Mouse (Mus musculus) spleen, postnatal 10 days (tissue): Measurements from ENCODE around the gene 6820408C15Rik.
"Not testable (repeated sequence)": the region's sequence is repeated elsewhere in the genome, so short reads cannot be mapped to it uniquely, and the experiment has no call there.

Experiments
- DNase-seq, 2 experiments: peaks; one replicate each; pipeline ENCODE4 v3.0.0; 2021 to 2022; ENCODE audit warnings: low spot score in 2 of 2

6820408C15Rik gene

DNA sequence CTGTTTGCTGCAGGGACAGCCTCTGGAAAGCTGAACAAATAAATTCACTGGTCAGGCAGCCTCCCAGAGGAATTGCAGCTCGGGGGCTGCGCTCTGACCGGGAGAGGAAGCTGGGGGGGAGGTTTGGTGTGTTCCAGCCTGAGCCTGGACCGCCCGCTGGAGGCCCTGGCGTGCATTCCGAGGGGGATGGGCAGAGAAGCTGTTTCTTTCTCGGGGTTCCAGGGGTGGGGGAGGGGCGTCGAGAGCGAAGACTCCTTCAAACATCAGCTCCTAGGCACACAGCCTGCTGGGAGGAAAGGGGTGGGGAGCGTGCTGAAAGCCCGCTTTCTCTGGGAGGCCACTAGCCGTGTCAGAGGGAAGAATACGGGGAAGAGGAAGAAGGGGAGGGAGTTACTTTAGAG, 4.4 kb upstream of the 6820408C15Rik start:
- peak in 1 of 2 experiments; percentile 60 for DNase-seq

DNA sequence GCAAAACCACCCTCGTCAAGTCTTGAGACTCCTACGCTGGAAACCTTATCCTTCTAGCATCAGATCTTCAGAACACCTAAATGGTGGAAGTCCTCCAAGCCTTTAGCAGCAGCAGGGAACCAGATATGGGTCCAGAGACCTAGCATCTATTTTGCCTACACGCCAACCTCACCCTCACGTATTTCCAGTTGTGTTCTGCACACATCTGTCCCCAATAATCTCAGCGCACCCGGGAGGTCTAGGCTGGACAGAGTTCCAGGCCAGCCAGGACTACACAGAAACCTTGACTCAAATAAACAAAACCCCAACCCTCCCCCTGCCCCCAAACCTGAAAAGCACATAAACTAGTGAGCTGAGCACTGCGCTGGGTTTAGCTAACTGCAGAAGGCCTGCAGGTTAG, 3.9 kb upstream of the 6820408C15Rik start:
- DNase-seq: no peak

DNA sequence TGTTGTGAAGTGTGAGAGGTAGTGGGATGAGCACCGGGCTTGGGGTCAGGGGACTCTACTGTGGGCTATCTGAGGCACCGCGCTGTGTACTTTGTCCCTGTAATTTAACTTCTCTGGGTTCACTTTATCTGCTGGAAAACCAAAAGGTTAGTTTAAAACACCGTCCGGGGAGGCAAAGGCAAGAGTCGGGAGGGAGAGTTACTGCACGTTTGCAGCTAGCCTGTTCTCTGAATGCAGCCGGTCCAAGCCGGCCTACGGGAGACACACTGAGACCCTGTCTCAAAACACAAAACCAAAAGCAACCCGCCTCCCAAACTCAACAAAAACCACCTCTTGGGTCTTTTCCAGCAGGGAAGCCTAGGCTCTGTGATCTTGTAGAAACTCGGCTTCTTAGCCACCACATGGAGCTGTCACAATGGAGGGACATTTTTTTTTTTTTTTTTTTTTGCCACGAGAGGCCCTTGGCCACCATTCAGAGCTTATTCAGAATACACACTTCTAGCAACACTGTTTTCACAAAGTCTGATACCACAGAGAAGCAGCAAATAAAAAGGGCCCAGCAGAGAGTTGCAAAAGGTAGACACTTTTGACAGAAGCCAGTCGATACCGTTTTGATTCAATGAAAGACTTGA, 2.7 kb upstream of the 6820408C15Rik start:
- no peak for DNase-seq

DNA sequence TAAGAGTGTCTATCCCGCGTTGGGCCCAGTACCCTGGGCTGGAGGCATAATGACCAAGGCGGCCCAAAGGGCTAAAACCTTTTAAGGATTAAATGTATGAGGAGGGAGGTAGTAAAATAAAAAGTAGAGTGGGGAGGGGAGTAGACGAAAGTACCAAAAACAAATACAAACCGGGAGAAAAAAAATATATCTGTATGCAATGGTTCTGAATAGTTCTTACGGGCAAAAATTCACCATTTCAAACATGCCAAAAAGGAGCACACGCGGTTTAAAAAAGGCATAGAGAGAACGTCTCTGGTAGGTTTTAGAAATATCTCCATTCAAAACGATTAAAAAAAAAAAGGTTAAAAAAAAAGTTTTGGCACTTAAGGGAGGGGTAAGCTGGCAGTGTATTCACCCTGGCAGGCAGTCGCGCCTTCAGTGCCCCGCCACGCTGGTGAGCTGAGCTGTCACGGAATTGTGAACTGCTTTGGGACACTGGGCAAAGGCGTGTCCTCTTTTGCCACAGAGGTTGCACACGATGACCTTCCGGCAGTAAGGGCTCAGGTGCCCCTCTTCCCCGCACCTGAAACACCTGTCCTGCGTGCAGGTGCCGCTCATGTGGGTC, 2.1 kb upstream of the 6820408C15Rik start:
- DNase-seq: peak in 1 of 2 experiments; percentile 56

DNA sequence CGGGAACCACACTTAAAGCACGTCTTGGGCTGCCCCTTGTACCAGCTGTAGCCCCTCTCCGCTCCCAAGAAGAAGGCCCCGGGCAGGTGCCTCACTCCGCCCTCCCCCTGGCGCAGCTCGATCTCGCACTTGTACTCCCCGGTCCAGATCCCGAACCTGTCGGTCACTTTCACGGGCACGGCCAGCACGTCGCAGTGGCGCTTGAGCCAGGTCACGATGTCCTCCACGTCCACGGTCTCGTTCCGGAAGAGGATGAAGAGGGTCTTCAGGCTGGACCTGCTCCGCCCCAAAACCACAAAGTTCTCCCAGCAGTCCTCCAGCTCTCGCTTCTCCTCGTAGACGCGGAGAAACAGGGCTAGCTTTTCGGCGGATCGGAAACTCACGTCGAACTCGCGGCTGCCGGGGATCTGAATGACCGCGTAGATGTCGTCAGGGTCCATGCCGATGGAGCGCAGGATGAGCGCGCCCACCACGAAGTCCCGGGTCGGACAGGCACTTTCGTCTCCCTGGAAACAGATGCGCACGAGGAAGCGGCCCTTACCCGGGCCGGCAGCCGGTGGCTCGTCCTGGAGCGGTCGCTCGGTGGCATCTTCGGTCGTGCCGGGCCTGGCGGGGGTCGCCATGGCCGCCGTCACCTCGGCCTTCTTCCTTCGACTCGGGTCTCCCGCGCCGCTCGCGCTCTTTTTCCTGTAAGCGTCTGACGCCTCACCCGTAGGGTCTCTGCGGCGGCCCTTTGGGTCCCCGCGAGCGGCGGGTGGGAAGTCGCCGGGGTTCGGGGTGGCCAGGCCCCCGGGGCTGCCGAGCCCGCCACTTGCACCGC, 1.4 kb upstream of the 6820408C15Rik start:
- DNase-seq: peak; percentile 60 to 68

DNA sequence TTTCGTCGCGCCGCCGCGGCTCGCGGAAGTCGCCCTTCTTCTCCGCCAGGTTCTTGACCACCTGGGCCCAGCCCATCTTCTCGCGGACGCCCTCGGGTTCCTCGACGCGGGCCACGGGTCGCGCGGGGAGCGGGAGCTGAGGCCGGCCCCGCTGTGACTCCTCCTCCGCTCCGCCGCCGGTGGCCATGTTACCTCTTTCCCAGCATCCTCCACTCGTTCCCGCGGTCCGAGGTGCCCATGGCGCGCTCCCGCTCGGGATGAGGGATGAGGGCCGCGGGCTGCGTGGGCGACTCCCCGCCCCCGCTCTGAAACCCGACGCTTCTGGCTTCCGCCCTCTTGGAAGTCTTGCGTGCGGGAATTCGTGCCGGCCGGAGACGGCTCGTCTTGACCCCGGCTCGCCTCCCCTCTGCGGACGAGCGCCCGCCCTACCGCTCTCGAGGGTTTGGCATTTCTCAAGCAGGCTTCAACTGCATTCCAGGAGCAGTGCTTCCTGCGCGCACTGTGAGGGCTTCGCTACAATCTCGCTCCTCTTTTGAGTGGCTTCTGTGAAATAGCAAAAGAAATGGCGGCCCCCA, 709 bp upstream of the 6820408C15Rik start, which contains the start of gene Zcchc3:
Gene Zcchc3, minus strand, starts transcription at position 437 of the 575 bp plus-strand sequence.
- DNase-seq: peak; percentile 81 to 82

DNA sequence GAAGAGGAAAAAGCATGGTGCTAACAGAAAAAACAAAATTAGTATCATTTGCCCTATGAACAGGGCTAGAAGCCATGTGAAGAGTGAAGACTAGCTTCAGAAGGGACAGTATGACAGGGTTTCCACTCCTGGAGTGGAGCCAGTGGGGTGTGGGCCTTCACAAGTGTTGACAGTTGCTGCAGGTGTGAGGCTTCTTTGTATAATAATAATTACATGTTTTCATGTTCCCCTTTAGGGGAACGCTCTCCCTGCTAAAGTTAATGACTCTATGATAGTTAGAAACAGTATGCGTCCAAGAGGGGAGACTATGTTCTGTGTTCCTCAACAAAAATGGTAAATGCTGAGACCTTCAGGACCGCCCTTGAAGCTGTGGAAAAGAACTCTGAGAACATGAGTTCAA, 399 bp downstream of the 6820408C15Rik start:
- DNase-seq: no peak

DNA sequence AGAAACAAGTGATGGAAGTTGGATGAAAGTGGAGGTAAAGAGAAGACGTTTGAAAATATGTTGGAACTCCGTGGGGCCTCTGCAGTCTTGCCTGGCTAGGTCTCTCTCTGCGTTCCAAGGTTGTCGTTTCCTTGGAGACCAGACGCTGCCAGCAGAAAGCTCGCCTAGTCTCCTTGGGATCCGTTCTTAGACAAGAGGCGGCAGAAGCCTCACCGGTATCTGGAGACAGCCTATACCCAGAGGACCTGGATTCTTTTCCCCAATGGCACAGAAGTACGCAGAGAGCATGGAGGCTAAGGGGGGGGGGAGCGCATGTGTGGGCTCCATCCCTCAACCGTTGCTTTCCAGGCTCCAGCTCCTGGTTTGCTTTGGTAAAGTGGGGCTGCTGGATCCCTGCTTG, 12.1 kb downstream of the 6820408C15Rik start:
- DNase-seq: no peak

DNA sequence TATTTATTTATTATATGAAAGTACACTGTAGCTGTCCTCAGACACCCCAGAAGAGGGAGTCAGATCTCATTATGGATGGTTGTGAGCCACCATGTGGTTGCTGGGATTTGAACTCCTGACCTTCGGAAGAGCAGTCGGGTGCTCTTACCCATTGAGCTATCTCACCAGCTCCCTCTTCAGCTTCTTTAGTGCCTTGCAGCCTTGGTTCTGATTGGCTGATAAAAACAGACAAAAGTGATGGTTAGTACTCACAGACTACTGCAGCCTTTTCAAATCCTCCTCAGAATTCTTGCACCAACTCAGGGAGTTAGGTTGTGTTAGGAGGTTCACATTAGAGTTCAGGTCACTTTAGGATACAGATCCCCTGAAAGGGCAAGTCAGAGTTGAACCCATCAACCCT, 13.1 kb downstream of the 6820408C15Rik start:
- not testable (repeated sequence) for DNase-seq

DNA sequence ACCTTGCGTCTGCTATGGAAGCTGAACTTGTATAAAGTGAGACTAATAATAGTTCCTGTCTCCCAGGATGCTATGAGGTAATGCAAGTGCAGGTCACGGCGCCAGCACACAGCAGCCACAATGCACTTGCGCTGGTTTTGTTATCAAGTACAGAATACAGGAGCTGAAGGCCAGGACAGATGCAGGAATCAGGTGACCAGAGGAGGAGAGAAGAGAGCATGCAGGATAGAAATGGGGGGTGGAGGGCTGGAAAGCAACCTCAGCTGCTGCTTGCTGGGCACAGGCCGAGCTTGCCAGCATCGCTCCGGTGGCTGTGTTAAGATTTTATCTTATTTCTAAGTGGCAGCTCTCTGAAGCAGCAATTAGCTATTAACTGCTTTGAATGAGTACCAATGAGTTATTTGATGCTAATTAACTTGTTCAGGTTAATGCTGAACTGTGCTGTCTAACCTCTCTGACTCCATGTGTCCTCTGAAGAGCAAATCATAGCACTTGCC, 21.1 kb downstream of the 6820408C15Rik start:
- DNase-seq: no peak

DNA sequence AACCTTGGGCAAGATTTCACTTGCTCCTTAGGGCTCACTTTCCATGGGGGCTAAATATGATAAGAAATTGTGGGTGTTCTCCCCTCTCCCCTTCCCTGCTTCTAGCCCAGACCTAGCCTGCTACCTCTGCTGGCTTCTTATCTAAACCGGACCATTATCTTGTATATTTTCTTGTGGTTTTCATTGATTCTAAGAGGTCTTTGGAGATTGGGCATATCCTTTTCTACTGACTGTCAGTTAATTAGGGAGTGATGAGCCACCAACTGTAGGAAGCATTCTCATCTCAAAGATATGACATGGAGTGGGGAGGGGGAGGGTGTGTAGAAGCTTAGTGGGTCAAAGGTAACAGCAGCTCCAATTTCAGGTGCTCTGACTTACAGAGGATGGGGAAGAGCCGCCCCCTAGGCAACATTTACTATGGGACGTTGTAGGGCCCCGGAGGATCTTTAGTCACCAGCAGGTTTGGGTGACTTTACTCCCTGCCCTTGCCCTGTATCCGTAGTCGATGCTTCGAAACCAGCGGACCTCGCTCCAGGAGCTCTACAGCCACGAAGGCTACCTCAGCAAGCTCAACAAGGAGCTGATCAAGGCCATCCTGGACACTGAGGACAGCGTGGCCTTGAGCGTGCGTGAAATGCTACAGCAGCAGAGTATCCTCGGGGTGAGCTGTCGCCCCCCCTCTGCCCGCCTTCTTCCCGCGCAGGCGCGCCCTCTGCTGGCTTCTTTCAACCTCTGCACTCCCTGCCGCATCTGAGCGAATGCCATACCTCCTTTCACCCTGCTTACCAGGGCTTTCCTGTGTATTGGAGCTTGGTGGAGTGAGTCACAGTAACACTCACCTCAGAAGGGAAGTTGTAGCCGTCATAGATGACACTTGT, 21.8 kb downstream of the 6820408C15Rik start:
- DNase-seq: peak; percentile 77 to 90

DNA sequence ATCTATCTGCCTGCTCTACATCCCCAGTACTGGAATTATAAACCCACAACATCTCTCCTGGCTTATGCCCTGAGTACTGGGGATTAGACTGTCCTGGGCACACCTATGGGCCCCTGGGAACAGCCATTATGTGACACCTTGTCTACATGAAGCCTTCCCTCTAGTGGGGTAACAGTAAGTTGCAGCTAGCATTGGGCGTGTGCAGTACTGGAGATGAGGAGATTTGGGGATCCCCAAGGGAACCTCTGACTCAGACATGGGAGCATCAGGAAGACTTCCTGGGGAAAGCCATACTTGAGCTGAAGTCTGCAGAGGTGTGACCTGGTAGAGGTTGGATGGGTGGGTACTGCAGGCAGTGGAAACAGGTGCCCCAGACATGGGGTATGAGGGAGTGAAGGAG, 23.6 kb downstream of the 6820408C15Rik start:
- no peak for DNase-seq

DNA sequence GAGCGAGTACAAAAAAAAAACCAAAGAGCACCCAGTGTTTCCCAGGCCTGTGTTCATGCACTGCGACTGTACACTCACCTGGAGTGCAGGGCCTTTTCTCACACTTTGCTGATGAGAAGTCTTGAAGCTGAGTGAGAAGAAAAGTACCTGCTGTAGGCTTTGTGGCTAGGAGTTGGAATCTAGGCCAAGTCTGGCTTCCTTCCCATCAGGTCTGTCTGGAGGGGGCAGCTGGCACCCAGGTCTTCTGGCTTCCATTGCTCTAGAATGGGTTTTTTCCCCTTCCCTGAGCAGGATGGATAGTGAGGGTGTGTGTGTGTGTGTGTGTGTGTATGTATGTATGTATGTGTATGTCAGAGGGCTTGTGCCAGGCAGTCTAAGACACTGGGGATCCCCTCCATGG, 24.4 kb downstream of the 6820408C15Rik start:
- no peak for DNase-seq

DNA sequence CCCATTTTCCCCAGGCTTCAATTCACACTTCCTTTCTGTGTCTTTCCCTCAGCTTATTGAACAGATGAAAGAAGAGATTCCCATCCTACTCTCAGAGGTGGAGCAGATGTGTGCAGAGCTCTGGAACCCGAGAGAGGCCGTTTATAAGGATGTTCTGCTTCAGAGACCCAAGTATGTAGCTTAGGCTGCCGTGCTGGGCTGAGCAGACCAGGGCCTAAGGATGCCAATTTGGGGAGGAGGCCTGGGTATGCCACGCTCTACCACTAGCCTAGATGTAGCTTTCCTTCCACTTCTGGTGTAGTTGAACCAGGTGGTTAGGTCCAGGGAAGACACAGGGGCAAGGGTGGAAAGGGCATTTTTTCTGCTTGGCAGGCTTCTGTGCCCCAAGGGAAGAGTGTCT, 26.9 kb downstream of the 6820408C15Rik start:
- no peak for DNase-seq

DNA sequence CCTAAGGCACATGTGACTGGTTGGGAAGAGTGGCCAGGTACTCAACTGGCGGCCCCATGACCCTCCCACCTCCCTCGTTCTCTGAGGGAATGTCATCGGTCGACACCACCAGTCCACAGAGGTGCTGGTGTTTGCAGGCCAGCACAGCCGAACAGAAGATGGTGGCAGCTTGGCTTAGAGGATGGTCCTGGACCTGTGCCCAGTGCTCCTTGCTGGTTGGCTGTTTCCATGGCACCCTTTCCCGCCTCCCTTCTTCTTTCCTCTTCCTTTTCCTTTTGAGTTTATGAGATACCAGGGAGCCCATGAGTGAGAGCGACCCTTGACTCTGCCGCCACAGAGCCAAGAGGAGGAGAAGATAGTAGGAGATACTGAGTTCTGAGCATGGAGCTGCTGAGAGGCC, 27.9 kb downstream of the 6820408C15Rik start:
- no peak for DNase-seq

DNA sequence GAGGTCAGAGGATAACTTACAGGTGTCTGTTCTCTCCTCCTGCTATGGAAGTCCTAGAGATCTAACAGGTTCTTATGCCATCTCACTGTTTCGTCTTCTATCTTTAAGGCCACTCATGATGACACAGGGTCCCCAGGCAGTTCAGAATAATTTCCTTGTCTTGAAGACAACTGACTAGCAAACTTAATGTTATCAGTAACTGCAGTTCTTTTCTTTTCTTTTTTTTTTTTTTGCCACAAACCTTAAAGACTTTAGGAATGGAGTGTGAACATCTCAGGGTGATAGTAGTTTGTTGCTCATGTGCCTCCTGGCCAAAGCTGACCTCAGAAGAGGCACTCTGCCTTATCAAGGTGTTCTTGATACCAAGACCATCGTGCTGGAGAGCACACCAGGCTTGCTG, 31.3 kb downstream of the 6820408C15Rik start:
- DNase-seq: no peak

DNA sequence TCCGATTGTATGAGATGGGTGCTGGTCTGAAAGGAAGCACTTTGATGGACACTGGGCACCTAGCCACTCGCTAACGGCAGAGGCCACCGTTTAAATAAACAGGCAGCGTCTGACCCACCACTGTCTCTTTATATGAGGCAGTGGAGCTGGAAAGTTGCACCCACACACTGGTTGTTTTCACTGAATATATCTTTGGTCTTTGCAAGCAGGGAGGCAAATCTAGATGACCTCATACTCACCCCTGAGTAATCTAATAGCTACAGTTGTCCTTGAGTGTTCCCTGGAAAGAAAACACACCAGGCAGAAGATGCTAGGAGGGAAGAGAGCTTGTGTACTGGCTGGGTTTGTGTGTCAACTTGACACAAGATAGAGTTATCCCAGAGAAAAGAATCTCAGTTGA, 32.1 kb downstream of the 6820408C15Rik start:
- DNase-seq: no peak

DNA sequence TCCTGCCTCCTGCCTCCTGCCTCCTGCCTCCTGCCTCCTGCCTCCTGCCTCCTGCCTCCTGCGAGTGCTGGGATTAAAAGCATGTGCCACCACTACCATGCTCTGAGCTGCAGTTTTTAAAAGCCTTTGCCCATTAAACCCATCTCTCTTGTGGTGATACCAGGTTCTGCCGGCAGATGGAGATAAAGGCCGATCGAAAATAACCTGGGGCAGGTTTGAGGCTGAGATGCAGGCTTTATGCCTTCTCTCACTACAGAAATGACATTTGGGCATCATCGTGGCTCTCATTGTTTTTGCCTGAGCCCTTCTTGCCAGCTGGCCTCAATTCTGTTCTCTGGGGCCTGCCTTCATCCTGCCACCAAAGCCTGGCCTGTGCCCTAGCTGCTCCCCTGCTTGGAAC, 34.9 kb downstream of the 6820408C15Rik start:
- DNase-seq: peak; percentile 28 to 66

DNA sequence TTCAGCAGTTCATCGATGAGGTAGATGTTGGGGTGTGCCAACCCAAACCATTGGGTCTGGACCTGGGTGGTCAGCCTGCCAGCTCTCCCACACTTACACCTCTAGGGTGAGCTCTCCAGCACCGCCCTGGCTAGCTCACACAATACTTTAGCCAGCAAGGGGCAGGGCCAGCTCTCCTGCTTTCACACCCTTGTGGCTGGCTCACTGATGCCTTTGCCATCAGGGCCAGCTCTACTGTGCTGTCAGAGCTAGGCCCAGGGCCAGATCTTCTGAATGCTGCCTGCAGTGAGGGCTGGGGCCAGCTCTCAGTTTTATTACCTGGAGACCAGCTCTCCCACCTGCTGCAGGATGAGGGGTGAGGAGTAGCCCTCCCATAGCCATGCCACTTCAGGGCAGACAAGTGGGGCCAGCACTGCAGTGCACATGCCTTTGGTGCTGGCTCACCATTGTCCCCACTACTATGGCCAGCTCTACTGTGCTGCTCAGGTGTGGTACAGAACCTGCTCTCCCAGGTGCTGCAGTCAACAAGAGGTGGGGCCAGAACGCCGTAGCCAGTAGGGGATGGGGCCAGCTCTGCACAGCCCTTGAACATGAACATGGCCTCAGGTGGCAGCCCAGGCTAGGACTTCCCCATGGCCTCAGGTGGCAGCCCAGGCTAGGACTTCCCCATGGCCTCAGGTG, 36.9 kb downstream of the 6820408C15Rik start:
- DNase-seq: no peak

DNA sequence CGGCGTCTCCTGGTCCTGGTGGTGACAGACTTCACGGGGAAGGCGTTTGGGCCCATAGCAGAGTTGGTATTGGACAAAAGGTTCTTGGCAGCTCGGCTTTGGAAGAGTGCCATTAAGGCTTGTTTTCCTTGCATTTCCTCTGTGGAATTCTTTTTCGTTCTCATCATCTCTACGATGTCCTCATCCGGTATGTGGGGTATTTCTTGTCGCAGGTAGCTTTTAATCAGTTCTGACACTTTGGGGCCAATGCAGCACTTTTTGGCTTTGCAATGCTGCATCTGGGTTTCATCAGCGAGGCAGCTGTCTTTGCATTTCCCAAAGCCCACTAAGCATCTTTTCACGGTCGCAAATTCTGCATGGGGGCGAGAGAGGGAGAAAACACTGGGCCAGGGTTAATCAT, 43.9 kb downstream of the 6820408C15Rik start:
- DNase-seq: no peak
